Mouse (Mus musculus): ENCODE data around the gene Mgat3. TPM values are rescaled to one million over a fixed set of nuclear protein-coding genes. Genes with fewer than 3 reads are reported as not detected.

Gene Mgat3
- 19.2 TPM for polyA plus RNA-seq (2012; fragmentation: generic; extraction: Trizol)
- long read RNA-seq, experiment 1, partial matches to known transcripts, result 0 of 7 reads
- long read RNA-seq, experiment 1, other reads (novel, unspliced or antisense), result 7 of 7 reads
- long read RNA-seq, experiment 2, full-length matches to known transcripts, result 4 of 23 reads
- long read RNA-seq, experiment 2, partial matches to known transcripts, result 18 of 23 reads
- long read RNA-seq, experiment 2, other reads (novel, unspliced or antisense), result 1 of 23 reads

- no peak for TF ChIP-seq MYOD1 (IDR thresholded peaks at IDR 0.05; ENCODE audit: control insufficient read depth, insufficient read length, low read depth)
- no peak for TF ChIP-seq USF1 (IDR thresholded peaks at IDR 0.05; ENCODE audit: low read depth)
- no peak for TF ChIP-seq CEBPB (IDR thresholded peaks at IDR 0.05; ENCODE audit: low read depth)
- TF ChIP-seq MYOG (IDR thresholded peaks at IDR 0.05; ENCODE audit: control insufficient read depth, extremely low read depth, insufficient read length), result no peak
- TF ChIP-seq CTCF (IDR thresholded peaks at IDR 0.05; ENCODE audit: control insufficient read depth, insufficient read depth, insufficient read length), result no peak
- no peak for TF ChIP-seq MAX (IDR thresholded peaks at IDR 0.05)
- no peak for TF ChIP-seq FOSL1 (IDR thresholded peaks at IDR 0.05; ENCODE audit: insufficient read depth, low read length, poor library complexity, severe bottlenecking)
- H3ac ChIP-seq (ENCODE audit: control insufficient read depth, insufficient read length, low read depth), result peak within 1 kb of the TSS; percentile 76
- H3K79me2 ChIP-seq (ENCODE audit: control insufficient read depth, insufficient read depth), result peaks cover 44% of the 10 kb centered on the region
- H3K4me3 ChIP-seq (ENCODE audit: insufficient read depth, poor library complexity, severe bottlenecking), result peak within 1 kb of the TSS; percentile 68
- H3K36me3 ChIP-seq (ENCODE audit: control insufficient read depth, insufficient read depth), result no peaks in the 10 kb centered on the region
- H3K27me3 ChIP-seq (ENCODE audit: control insufficient read depth, insufficient read depth, insufficient read length), result no peaks in the 10 kb centered on the region
- H3K79me3 ChIP-seq (ENCODE audit: low read depth), result peaks cover 19% of the 10 kb centered on the region
Observed at GRCm38 (mm10) chr15:80173001-80173771, at the start of gene Mgat3. Gene Mgat3, plus strand, starts transcription at chr15:80173721.

- TF ChIP-seq MYOD1 (IDR thresholded peaks at IDR 0.05; ENCODE audit: control insufficient read depth, insufficient read length, low read depth) (no peak), CEBPB (IDR thresholded peaks at IDR 0.05; ENCODE audit: low read depth) (no peak), MYOG (IDR thresholded peaks at IDR 0.05; ENCODE audit: control insufficient read depth, extremely low read depth, insufficient read length) (no peak)
Observed at GRCm38 (mm10) chr15:80124651-80125050, 48.9 kb upstream of the Mgat3 start.

GRCm38 (mm10) chr15:80127191-80127590, 46.3 kb upstream of the Mgat3 start:
- TF ChIP-seq MYOD1 (IDR thresholded peaks at IDR 0.05; ENCODE audit: control insufficient read depth, insufficient read length, low read depth) (no peak), CEBPB (IDR thresholded peaks at IDR 0.05; ENCODE audit: low read depth) (no peak), MYOG (IDR thresholded peaks at IDR 0.05; ENCODE audit: control insufficient read depth, extremely low read depth, insufficient read length) (no peak), USF1 (IDR thresholded peaks at IDR 0.05; ENCODE audit: low read depth) (no peak), CTCF (IDR thresholded peaks at IDR 0.05; ENCODE audit: control insufficient read depth, insufficient read depth, insufficient read length) (no peak), FOSL1 (IDR thresholded peaks at IDR 0.05; ENCODE audit: insufficient read depth, low read length, poor library complexity, severe bottlenecking) (no peak), MAX (IDR thresholded peaks at IDR 0.05) (no peak)
- H3K79me3 ChIP-seq (ENCODE audit: low read depth), result no peaks in the 10 kb centered on the region
- H3K79me2 ChIP-seq (ENCODE audit: control insufficient read depth, insufficient read depth), result no peaks in the 10 kb centered on the region
- H3K36me3 ChIP-seq (ENCODE audit: control insufficient read depth, insufficient read depth), result no peaks in the 10 kb centered on the region
- no peak overlapping the region for H3ac ChIP-seq (ENCODE audit: control insufficient read depth, insufficient read length, low read depth)
- no peaks in the 10 kb centered on the region for H3K27me3 ChIP-seq (ENCODE audit: control insufficient read depth, insufficient read depth, insufficient read length)
- H3K4me3 ChIP-seq (ENCODE audit: insufficient read depth, poor library complexity, severe bottlenecking), result no peak overlapping the region

More at GRCm38 (mm10) chr15:80124651-80125050, 48.9 kb upstream of the Mgat3 start:
- no peak overlapping the region for H3ac ChIP-seq (ENCODE audit: control insufficient read depth, insufficient read length, low read depth)
- H3K27me3 ChIP-seq (ENCODE audit: control insufficient read depth, insufficient read depth, insufficient read length), result no peaks in the 10 kb centered on the region
- H3K36me3 ChIP-seq (ENCODE audit: control insufficient read depth, insufficient read depth), result no peaks in the 10 kb centered on the region
- no peaks in the 10 kb centered on the region for H3K79me2 ChIP-seq (ENCODE audit: control insufficient read depth, insufficient read depth)
- no peaks in the 10 kb centered on the region for H3K79me3 ChIP-seq (ENCODE audit: low read depth)
- no peak overlapping the region for H3K4me3 ChIP-seq (ENCODE audit: insufficient read depth, poor library complexity, severe bottlenecking)

GRCm38 (mm10) chr15:80129982-80130381, 43.5 kb upstream of the Mgat3 start:
- Histone ChIP-seq H3K27me3 (ENCODE audit: control insufficient read depth, insufficient read depth, insufficient read length) (no peaks in the 10 kb centered on the region), H3K79me2 (ENCODE audit: control insufficient read depth, insufficient read depth) (peaks cover 18% of the 10 kb centered on the region), H3K79me3 (ENCODE audit: low read depth) (peaks cover 16% of the 10 kb centered on the region), H3K36me3 (ENCODE audit: control insufficient read depth, insufficient read depth) (no peaks in the 10 kb centered on the region), H3K4me3 (ENCODE audit: insufficient read depth, poor library complexity, severe bottlenecking) (no peak overlapping the region), H3ac (ENCODE audit: control insufficient read depth, insufficient read length, low read depth) (no peak overlapping the region)
- TF ChIP-seq USF1 (IDR thresholded peaks at IDR 0.05; ENCODE audit: low read depth), result no peak
- TF ChIP-seq CTCF (IDR thresholded peaks at IDR 0.05; ENCODE audit: control insufficient read depth, insufficient read depth, insufficient read length), result no peak
- no peak for TF ChIP-seq MAX (IDR thresholded peaks at IDR 0.05)
- no peak for TF ChIP-seq CEBPB (IDR thresholded peaks at IDR 0.05; ENCODE audit: low read depth)
- TF ChIP-seq MYOD1 (IDR thresholded peaks at IDR 0.05; ENCODE audit: control insufficient read depth, insufficient read length, low read depth), result no peak
- no peak for TF ChIP-seq MYOG (IDR thresholded peaks at IDR 0.05; ENCODE audit: control insufficient read depth, extremely low read depth, insufficient read length)
- TF ChIP-seq FOSL1 (IDR thresholded peaks at IDR 0.05; ENCODE audit: insufficient read depth, low read length, poor library complexity, severe bottlenecking), result no peak

- Histone ChIP-seq H3ac (ENCODE audit: control insufficient read depth, insufficient read length, low read depth) (no peak overlapping the region), H3K79me2 (ENCODE audit: control insufficient read depth, insufficient read depth) (peaks cover 25% of the 10 kb centered on the region), H3K36me3 (ENCODE audit: control insufficient read depth, insufficient read depth) (peaks cover 4% of the 10 kb centered on the region), H3K27me3 (ENCODE audit: control insufficient read depth, insufficient read depth, insufficient read length) (no peaks in the 10 kb centered on the region), H3K79me3 (ENCODE audit: low read depth) (peaks cover 24% of the 10 kb centered on the region), H3K4me3 (ENCODE audit: insufficient read depth, poor library complexity, severe bottlenecking) (no peak overlapping the region)
- TF ChIP-seq MYOD1 (IDR thresholded peaks at IDR 0.05; ENCODE audit: control insufficient read depth, insufficient read length, low read depth), result no peak
- TF ChIP-seq MYOG (IDR thresholded peaks at IDR 0.05; ENCODE audit: control insufficient read depth, extremely low read depth, insufficient read length), result no peak
- TF ChIP-seq MAX (IDR thresholded peaks at IDR 0.05), result no peak
- TF ChIP-seq FOSL1 (IDR thresholded peaks at IDR 0.05; ENCODE audit: insufficient read depth, low read length, poor library complexity, severe bottlenecking), result no peak
- no peak for TF ChIP-seq CEBPB (IDR thresholded peaks at IDR 0.05; ENCODE audit: low read depth)
- TF ChIP-seq USF1 (IDR thresholded peaks at IDR 0.05; ENCODE audit: low read depth), result no peak
- TF ChIP-seq CTCF (IDR thresholded peaks at IDR 0.05; ENCODE audit: control insufficient read depth, insufficient read depth, insufficient read length), result no peak
Observed at GRCm38 (mm10) chr15:80130689-80131088, 42.8 kb upstream of the Mgat3 start.
